Mouse (Mus musculus): ENCODE results near the gene Epha7. TPM values are rescaled to one million over a fixed set of nuclear protein-coding genes. Genes with fewer than 3 reads are reported as not detected.

Gene Epha7
- polyA plus RNA-seq, 1 experiment = 0.07 TPM

DNA sequence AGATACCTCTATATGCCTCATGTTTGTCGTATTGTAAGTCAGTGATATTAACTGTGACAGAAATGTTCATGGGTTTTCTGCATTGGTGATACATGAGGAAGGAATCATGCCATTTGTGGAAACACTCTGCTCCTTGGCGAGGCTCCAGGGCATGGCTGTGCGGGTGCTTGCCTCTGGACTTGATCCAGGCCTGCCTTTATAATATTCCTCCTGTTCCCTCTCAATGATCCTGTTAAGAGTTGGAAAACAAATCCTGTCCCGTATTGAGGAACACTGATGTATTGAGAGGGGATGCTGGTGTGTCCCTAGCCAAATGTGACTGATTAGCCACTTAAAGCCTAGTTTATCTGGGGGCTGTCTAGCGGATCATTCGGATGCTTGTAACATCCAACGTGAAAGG, 11.7 kb downstream of the Epha7 start:
- Histone ChIP-seq H3K27me3 (replicated peaks) (no peaks in the 10 kb centered on the region), H3K4me1 (no peaks in the 10 kb centered on the region)
- TF ChIP-seq GATA1 (IDR thresholded peaks at IDR 0.05; ENCODE audit: borderline replicate concordance, low read length) (no peak), FLI1 (IDR thresholded peaks at IDR 0.05; ENCODE audit: low read length) (no peak)

DNA sequence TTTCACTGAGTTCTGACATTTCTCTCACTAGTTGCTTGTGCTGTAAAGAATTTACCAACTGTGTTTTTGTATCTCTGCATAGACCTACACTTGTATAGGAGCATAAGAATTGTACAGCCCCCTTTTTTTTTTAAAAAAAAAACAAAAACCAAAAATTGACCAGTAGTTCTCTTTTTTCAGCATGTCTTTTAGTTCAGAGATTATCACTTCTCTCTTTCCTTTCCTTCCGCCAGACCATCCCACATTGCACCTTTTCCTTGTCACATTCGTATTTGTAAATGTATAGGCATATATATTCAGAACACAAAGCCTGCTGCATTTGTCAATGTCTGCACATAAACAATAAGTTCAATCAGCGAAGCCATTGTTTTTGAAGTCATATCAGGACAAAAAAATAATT, 24.7 kb downstream of the Epha7 start:
- Histone ChIP-seq H3K27me3 (replicated peaks) (no peaks in the 10 kb centered on the region), H3K4me3 (replicated peaks) (no peak overlapping the region), H3K9me3 (no peaks in the 10 kb centered on the region), H3K36me3 (replicated peaks; ENCODE audit: low read length) (no peaks in the 10 kb centered on the region), H3K4me1 (no peaks in the 10 kb centered on the region)
- TF ChIP-seq FLI1 (IDR thresholded peaks at IDR 0.05; ENCODE audit: low read length) (no peak), GATA1 (IDR thresholded peaks at IDR 0.05; ENCODE audit: borderline replicate concordance, low read length) (no peak)

More for the DNA sequence above, 11.7 kb downstream of the Epha7 start:
- Histone ChIP-seq H3K9me3 (no peaks in the 10 kb centered on the region), H3K36me3 (replicated peaks; ENCODE audit: low read length) (no peaks in the 10 kb centered on the region), H3K4me3 (replicated peaks) (no peak overlapping the region)

- H3K27me3 ChIP-seq (replicated peaks) = no peaks in the 10 kb centered on the region
- no peak for TF ChIP-seq FLI1 (IDR thresholded peaks at IDR 0.05; ENCODE audit: low read length)
- TF ChIP-seq GATA1 (IDR thresholded peaks at IDR 0.05; ENCODE audit: borderline replicate concordance, low read length) = no peak
- H3K36me3 ChIP-seq (replicated peaks; ENCODE audit: low read length) = no peaks in the 10 kb centered on the region
- no peaks in the 10 kb centered on the region for H3K9me3 ChIP-seq
- no peak overlapping the region for H3K4me3 ChIP-seq (replicated peaks)
- no peaks in the 10 kb centered on the region for H3K4me1 ChIP-seq
Measured at GRCm38 (mm10) chr4:28846311-28846710, 33.4 kb downstream of the Epha7 start.

DNA sequence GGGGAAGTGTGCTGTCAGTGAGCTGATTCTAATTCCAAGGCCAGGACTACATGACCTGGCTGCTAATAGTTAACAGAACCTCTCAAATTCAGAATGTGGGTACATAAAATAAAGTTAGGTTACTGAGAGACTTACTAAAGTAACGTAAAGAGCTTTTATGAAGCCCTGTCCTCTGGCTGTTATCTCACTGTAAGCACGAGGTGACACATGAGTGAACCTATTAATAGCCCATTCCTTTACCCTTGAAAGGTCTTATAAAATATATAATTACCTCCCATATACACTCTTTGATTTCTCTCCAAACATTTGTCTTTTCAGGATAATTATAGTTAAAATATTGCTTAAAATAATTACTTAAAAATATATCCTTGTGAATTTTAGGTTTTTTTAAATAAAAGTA, 37.5 kb downstream of the Epha7 start:
- H3K4me1 ChIP-seq = no peaks in the 10 kb centered on the region
- H3K36me3 ChIP-seq (replicated peaks; ENCODE audit: low read length) = no peaks in the 10 kb centered on the region
- no peak for TF ChIP-seq FLI1 (IDR thresholded peaks at IDR 0.05; ENCODE audit: low read length)
- no peak for TF ChIP-seq GATA1 (IDR thresholded peaks at IDR 0.05; ENCODE audit: borderline replicate concordance, low read length)

GRCm38 (mm10) chr4:28862845-28863666, 50.1 kb downstream of the Epha7 start:
- H3K4me3 ChIP-seq (replicated peaks) = no peak overlapping the region
- no peaks in the 10 kb centered on the region for H3K27me3 ChIP-seq (replicated peaks)
- no peaks in the 10 kb centered on the region for H3K36me3 ChIP-seq (replicated peaks; ENCODE audit: low read length)
- TF ChIP-seq FLI1 (IDR thresholded peaks at IDR 0.05; ENCODE audit: low read length) (no peak), GATA1 (IDR thresholded peaks at IDR 0.05; ENCODE audit: borderline replicate concordance, low read length) (no peak)
- H3K9me3 ChIP-seq = no peaks in the 10 kb centered on the region
- no peaks in the 10 kb centered on the region for H3K4me1 ChIP-seq

More for the DNA sequence above, 37.5 kb downstream of the Epha7 start:
- H3K9me3 ChIP-seq = no peaks in the 10 kb centered on the region
- H3K4me3 ChIP-seq (replicated peaks) = no peak overlapping the region
- H3K27me3 ChIP-seq (replicated peaks) = no peaks in the 10 kb centered on the region

DNA sequence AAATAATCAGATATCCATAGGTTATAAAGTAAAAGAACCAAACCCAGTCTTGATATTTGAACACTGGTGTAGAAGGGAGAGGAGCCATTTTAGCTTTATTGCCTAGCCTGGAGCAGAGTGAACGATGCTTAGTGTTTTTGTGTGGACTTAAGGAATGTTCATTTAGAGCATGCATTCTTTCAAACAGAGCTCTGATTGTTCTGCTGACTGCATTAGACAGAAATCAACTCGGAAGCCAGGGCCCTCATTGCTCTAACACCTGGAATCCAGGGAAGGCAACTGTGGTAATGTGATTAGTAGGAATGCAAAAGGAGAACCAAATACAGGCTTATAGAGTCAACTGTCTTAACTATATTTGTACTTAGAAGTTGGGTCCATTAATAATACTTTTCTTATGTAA, 53.5 kb downstream of the Epha7 start:
- no peaks in the 10 kb centered on the region for H3K36me3 ChIP-seq (replicated peaks; ENCODE audit: low read length)
- TF ChIP-seq FLI1 (IDR thresholded peaks at IDR 0.05; ENCODE audit: low read length) (no peak), GATA1 (IDR thresholded peaks at IDR 0.05; ENCODE audit: borderline replicate concordance, low read length) (no peak)
- no peaks in the 10 kb centered on the region for H3K4me1 ChIP-seq
- H3K9me3 ChIP-seq = no peaks in the 10 kb centered on the region
- H3K27me3 ChIP-seq (replicated peaks) = no peaks in the 10 kb centered on the region
- no peak overlapping the region for H3K4me3 ChIP-seq (replicated peaks)

GRCm38 (mm10) chr4:28871615-28872014, 58.7 kb downstream of the Epha7 start:
- Histone ChIP-seq H3K9me3 (no peaks in the 10 kb centered on the region), H3K4me3 (replicated peaks) (no peak overlapping the region), H3K4me1 (no peaks in the 10 kb centered on the region), H3K36me3 (replicated peaks; ENCODE audit: low read length) (no peaks in the 10 kb centered on the region), H3K27me3 (replicated peaks) (no peaks in the 10 kb centered on the region)
- TF ChIP-seq GATA1 (IDR thresholded peaks at IDR 0.05; ENCODE audit: borderline replicate concordance, low read length) (no peak), FLI1 (IDR thresholded peaks at IDR 0.05; ENCODE audit: low read length) (no peak)

- H3K36me3 ChIP-seq (replicated peaks; ENCODE audit: low read length) = no peaks in the 10 kb centered on the region
- H3K4me3 ChIP-seq (replicated peaks) = no peak overlapping the region
- TF ChIP-seq FLI1 (IDR thresholded peaks at IDR 0.05; ENCODE audit: low read length) = no peak
- no peak for TF ChIP-seq GATA1 (IDR thresholded peaks at IDR 0.05; ENCODE audit: borderline replicate concordance, low read length)
- H3K27me3 ChIP-seq (replicated peaks) = no peaks in the 10 kb centered on the region
- no peaks in the 10 kb centered on the region for H3K9me3 ChIP-seq
- no peaks in the 10 kb centered on the region for H3K4me1 ChIP-seq
Measured at GRCm38 (mm10) chr4:28881271-28882044, 68.5 kb downstream of the Epha7 start.

- H3K36me3 ChIP-seq (replicated peaks; ENCODE audit: low read length) = no peaks in the 10 kb centered on the region
- H3K4me1 ChIP-seq = no peaks in the 10 kb centered on the region
- H3K4me3 ChIP-seq (replicated peaks) = no peak overlapping the region
- no peaks in the 10 kb centered on the region for H3K9me3 ChIP-seq
- no peaks in the 10 kb centered on the region for H3K27me3 ChIP-seq (replicated peaks)
- TF ChIP-seq FLI1 (IDR thresholded peaks at IDR 0.05; ENCODE audit: low read length) = no peak
- TF ChIP-seq GATA1 (IDR thresholded peaks at IDR 0.05; ENCODE audit: borderline replicate concordance, low read length) = no peak
Measured at GRCm38 (mm10) chr4:28889630-28890029, 76.7 kb downstream of the Epha7 start.

GRCm38 (mm10) chr4:28890102-28890501, 77.2 kb downstream of the Epha7 start:
- no peaks in the 10 kb centered on the region for H3K27me3 ChIP-seq (replicated peaks)
- no peak overlapping the region for H3K4me3 ChIP-seq (replicated peaks)
- H3K4me1 ChIP-seq = no peaks in the 10 kb centered on the region
- H3K9me3 ChIP-seq = no peaks in the 10 kb centered on the region
- TF ChIP-seq FLI1 (IDR thresholded peaks at IDR 0.05; ENCODE audit: low read length) = no peak
- no peak for TF ChIP-seq GATA1 (IDR thresholded peaks at IDR 0.05; ENCODE audit: borderline replicate concordance, low read length)
- no peaks in the 10 kb centered on the region for H3K36me3 ChIP-seq (replicated peaks; ENCODE audit: low read length)

All from megakaryocyte, embryonic 14.5 days (primary cell).